Mouse (Mus musculus) erythroblast, embryonic 14.5 days (primary cell): ENCODE results near the gene Slc16a5.

Source experiments
- GATA1 ChIP-seq: IDR thresholded peaks from 2 replicates; pipeline ENCODE4 v1.6.1; 2012; ENCODE audit warnings: low read length, inconsistent platforms, mixed read lengths
- TAL1 ChIP-seq: IDR thresholded peaks from 3 replicates; pipeline ENCODE4 v1.6.1; 2012; ENCODE audit warnings: low read length, inconsistent platforms, mixed read lengths

GRCm38 (mm10) chr11:115506586-115506985 lies 44.3 kb downstream of the Slc16a5 start:
- no peak for TF ChIP-seq TAL1
- peak; percentile 74 for TF ChIP-seq GATA1
